Mouse (Mus musculus) heart, adult 2 months (tissue): ENCODE results near the gene Efcab12.

ENCODE experiments used
- CTCF ChIP-seq: fragments of 200-600 bp; IDR thresholded peaks from 2 replicates; pipeline ENCODE4 v1.8.1; 2022; ENCODE audit warnings: antibody characterized with exemption, mild to moderate bottlenecking, moderate library complexity
- EP300 ChIP-seq: fragments of 200-500 bp; IDR thresholded peaks from 2 replicates; pipeline ENCODE4 v1.6.1; 2011; ENCODE audit warnings: low read depth, low read length, control low read depth; ENCODE audit not compliant: insufficient read depth

DNA sequence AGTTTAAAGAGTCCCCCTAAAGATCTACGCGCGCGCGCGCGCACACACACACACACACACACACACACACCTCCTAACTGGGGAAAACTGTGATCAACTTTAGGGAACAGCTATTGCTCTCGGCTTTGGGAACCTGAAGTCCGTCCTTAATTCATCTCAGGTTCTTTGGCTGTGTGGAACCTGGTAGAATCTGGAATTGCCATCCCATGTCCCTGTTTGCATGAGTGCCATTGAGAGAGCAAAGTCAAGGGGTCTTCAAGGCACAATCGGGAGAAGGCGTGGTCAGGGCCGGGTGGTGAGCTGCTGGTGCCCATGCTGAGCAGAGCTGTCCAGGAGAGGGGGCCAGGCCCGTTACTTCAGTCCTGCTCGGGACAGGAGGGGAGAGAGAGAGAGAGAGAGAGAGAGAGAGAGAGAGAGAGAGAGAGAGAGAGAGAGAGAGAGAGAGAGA is 64.2 kb downstream of the Efcab12 start:
- TF ChIP-seq EP300, result no peak
- TF ChIP-seq CTCF, result no peak
